Mouse (Mus musculus) liver, embryonic 16.5 days (tissue): Measurements from ENCODE around the gene Npcd. TPM values are rescaled to one million over a fixed set of nuclear protein-coding genes. Genes with fewer than 3 reads are reported as not detected.

Source experiments
- ATAC-seq: fragments of 200-750 bp; cut with Nextera tagmentation; 2 replicates; pipeline ENCODE4 v1.8.0; 2017; ENCODE audit warnings: low read depth, mild to moderate bottlenecking, moderate number of reproducible peaks, moderate library complexity
- H3K27ac ChIP-seq: fragments of 300-500 bp; sonication (generic); 2 replicates; pipeline ENCODE4 v1.5.1; 2014; ENCODE audit warnings: mild to moderate bottlenecking, low read length
- H3K27me3 ChIP-seq: fragments of 300-500 bp; sonication (generic); 2 replicates; pipeline ENCODE4 v1.6.1; 2014; ENCODE audit warnings: low read depth, low read length, mixed read lengths; ENCODE audit not compliant: control insufficient read depth, insufficient read depth
- H3K36me3 ChIP-seq: fragments of 300-500 bp; sonication (generic); 2 replicates; pipeline ENCODE4 v1.6.1; 2014; ENCODE audit warnings: mild to moderate bottlenecking; ENCODE audit not compliant: control insufficient read depth, insufficient read depth
- H3K4me1 ChIP-seq: fragments of 300-500 bp; sonication (generic); 2 replicates; pipeline ENCODE4 v1.6.1; 2014; ENCODE audit warnings: low read depth, low read length, mixed read lengths; ENCODE audit not compliant: control insufficient read depth
- H3K4me2 ChIP-seq: fragments of 300-500 bp; sonication (generic); 2 replicates; pipeline ENCODE4 v1.6.1; 2014; ENCODE audit warnings: low read depth, low read length, mixed read lengths
- H3K4me3 ChIP-seq: fragments of 300-500 bp; sonication (generic); 2 replicates; pipeline ENCODE4 v1.5.1; 2014; ENCODE audit warnings: low read depth, mild to moderate bottlenecking, low read length
- H3K9ac ChIP-seq: fragments of 300-500 bp; sonication (generic); 2 replicates; pipeline ENCODE4 v1.6.1; 2014; ENCODE audit warnings: low read depth, low read length
- H3K9me3 ChIP-seq: fragments of 300-500 bp; sonication (generic); replicated peaks from 2 replicates; pipeline ENCODE4 v1.6.1; 2016; ENCODE audit warnings: low read length; ENCODE audit not compliant: control insufficient read depth
- WGBS: fragments of 180-500 bp; shearing (Covaris S2); extraction: QIAGEN DNeasy Blood & Tissue Kit; methylation state at CpG from one replicate; pipeline ENCODE4 v1.1.7; 2014; ENCODE audit not compliant: insufficient replicate concordance; 5-methylcytosine and 5-hydroxymethylcytosine counted together
- polyA plus RNA-seq: library from polyadenylated mRNA; unstranded; fragments of >200 nt; fragmentation: Nextera tagmentation; extraction: Ambion mirVana; gene quantifications from 2 replicates; pipeline ENCODE4 v1.2.1, GENCODE M21; 2015

The Npcd gene
- polyA plus RNA-seq, 1 experiment from 2014 or later = not detected

DNA sequence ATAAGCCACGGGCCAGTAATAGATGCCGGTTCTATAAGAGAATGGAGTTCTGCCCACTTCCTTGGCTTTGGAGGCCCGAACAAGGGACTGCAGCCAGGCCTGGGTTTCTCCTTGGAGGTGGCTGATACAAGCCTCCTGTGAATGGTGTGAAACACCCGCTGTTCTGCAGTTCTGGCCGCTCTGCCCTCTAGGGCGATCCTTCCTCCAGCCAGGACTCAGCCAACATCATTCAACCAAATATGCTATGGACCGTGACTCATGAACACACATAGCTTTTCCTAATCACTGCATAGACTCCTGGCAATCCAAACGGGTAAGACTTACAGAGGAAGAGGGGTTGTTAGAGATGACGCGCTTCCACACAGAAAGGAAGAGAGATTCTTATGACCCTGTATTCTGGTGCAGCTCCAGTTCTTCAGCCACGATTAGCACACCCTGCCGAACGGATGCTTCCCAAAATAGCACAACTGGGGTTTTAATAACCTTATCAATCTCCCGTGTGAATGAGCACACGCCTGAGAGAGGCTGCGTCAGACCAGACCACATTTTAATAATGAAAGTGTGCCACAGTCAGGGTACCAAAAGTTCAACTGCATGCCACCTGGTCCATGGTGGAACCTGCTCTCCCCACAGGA is 66.6 kb downstream of the Npcd start:
- ATAC-seq = no peak
- 57% methylated on average over 16 of the region's 16 CpGs for WGBS
- H3K27ac ChIP-seq = no peak overlapping the region
- H3K9me3 ChIP-seq = no peaks in the 10 kb centered on the region
- no peak overlapping the region for H3K4me2 ChIP-seq
- H3K4me3 ChIP-seq = no peak overlapping the region
- H3K27me3 ChIP-seq = no peaks in the 10 kb centered on the region
- H3K4me1 ChIP-seq = no peaks in the 10 kb centered on the region; the same call in 1 of the 2 replicates
- no peak overlapping the region for H3K9ac ChIP-seq
- H3K36me3 ChIP-seq = no peaks in the 10 kb centered on the region

DNA sequence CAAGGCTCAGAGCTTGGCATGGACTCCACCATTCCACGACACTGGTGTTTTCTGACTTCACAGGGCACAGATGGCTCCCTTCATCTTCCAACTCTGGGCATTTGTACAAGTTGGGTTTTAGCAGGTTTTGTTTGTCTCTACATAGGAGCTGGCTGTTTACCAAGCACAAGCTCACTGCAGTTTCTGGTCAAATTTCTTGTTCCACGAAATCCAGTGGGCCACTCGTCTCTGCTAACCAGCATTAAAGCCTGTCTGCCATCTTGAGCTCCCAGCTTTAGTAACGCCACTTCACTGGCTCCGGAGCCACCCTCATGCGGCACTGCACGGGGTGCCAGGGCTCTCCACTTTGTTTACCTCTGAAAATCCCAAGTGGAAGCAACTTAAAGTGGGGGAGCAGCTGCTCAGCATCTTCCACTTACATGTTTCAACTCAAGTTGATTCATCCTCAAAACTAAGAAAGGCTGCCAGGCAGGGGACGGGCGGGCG is 67.4 kb downstream of the Npcd start:
- Histone ChIP-seq H3K4me2 (no peak overlapping the region), H3K4me1 (no peaks in the 10 kb centered on the region; the same call in 1 of the 2 replicates), H3K9me3 (no peaks in the 10 kb centered on the region), H3K4me3 (no peak overlapping the region), H3K27ac (no peak overlapping the region), H3K9ac (no peak overlapping the region), H3K27me3 (no peaks in the 10 kb centered on the region), H3K36me3 (no peaks in the 10 kb centered on the region)
- ATAC-seq = no peak
- WGBS = 77% methylated on average over 10 of the region's 10 CpGs

DNA sequence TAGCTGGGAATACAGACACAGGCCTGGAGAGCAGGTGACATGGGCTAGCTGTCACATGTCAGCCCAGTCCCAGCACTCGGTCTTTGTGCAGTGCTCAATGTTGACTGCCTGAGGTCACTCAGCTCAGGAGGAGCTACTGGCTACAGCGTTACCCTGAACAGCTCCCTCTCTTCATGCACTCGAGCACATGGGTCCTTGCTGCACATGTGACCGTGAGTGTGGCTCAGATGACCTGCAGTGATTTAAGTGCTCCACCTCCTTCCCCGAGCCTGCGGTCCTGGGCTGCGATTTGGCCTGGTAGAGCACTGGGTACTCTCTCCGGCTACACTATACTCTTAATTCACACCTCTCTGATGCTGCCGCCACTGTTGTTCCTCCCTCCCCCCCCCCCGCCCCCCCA is 67.9 kb downstream of the Npcd start:
- no peaks in the 10 kb centered on the region for H3K27me3 ChIP-seq
- ATAC-seq = no peak
- no peaks in the 10 kb centered on the region for H3K9me3 ChIP-seq
- no peaks in the 10 kb centered on the region for H3K36me3 ChIP-seq
- WGBS = 58% methylated on average over 9 of the region's 10 CpGs
- no peak overlapping the region for H3K4me3 ChIP-seq
- H3K4me2 ChIP-seq = no peak overlapping the region
- no peak overlapping the region for H3K27ac ChIP-seq
- H3K9ac ChIP-seq = no peak overlapping the region
- no peaks in the 10 kb centered on the region; the same call in 1 of the 2 replicates for H3K4me1 ChIP-seq

DNA sequence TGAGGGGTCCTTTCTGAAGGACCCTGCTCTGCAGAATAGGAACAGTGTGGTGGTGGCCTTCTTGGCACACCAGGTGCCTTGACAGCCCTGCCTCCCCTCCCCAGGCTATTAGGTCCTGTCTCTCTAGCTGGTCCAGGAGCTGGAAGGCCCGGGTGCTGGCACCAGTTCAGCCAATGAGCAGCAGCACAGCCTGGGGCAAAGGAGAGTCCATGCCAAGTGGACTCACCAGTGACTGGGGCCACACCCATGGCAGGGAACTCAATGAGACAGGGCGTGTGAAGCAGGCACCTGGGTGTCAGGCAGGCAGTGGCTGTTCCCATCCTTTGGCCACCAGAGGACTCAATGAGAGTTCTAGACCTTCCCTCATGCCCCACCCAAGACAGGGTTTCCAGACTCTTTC is 68.7 kb downstream of the Npcd start:
- H3K9ac ChIP-seq = no peak overlapping the region
- no peak overlapping the region for H3K4me3 ChIP-seq
- no peak overlapping the region for H3K27ac ChIP-seq
- no peak overlapping the region for H3K4me2 ChIP-seq
- H3K36me3 ChIP-seq = no peaks in the 10 kb centered on the region
- ATAC-seq = no peak
- H3K4me1 ChIP-seq = no peaks in the 10 kb centered on the region; the same call in 1 of the 2 replicates
- H3K9me3 ChIP-seq = no peaks in the 10 kb centered on the region
- WGBS = 53% methylated on average over 2 of the region's 2 CpGs
- H3K27me3 ChIP-seq = no peaks in the 10 kb centered on the region

DNA sequence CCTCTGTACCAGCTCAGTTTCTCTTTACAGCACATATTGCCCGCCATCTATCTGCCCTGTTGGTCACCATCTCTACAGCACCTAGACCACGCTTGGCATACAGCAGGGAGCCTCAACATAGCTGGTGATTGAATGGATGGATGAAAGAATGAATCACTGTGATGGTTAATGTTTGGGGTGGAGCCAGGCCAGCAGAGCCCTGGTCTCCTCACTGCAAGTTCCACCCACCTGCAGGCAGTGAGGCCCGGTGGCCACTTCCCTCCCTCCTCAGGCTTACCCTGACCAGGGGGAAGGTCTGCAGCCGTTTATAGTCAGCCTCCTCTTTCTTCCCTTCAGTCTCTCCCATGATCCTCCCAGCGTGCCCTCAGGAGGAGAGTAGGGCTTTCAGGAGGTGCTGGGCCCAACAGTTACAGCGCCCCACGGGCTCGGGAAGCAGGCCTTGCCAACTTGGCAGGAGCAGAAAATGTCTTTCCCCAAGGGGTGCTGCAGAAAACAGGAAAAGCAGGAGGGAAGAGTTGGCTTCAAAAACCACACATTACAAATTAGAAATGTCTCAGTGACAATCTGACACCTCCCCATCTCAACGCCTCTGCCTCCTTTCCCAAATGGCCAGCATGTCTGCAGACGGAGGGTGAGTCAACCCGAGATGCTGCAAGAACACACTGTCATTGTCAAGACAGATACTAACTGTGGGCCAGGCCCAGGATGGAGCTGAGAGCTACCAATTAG is 69.3 kb downstream of the Npcd start:
- no peak for ATAC-seq
- no peak overlapping the region for H3K4me3 ChIP-seq
- H3K9ac ChIP-seq = no peak overlapping the region
- 68% methylated on average over 11 of the region's 11 CpGs for WGBS
- H3K27ac ChIP-seq = no peak overlapping the region
- H3K9me3 ChIP-seq = no peaks in the 10 kb centered on the region
- no peaks in the 10 kb centered on the region for H3K27me3 ChIP-seq
- H3K4me1 ChIP-seq = no peaks in the 10 kb centered on the region; the same call in 1 of the 2 replicates
- no peaks in the 10 kb centered on the region for H3K36me3 ChIP-seq
- H3K4me2 ChIP-seq = no peak overlapping the region

DNA sequence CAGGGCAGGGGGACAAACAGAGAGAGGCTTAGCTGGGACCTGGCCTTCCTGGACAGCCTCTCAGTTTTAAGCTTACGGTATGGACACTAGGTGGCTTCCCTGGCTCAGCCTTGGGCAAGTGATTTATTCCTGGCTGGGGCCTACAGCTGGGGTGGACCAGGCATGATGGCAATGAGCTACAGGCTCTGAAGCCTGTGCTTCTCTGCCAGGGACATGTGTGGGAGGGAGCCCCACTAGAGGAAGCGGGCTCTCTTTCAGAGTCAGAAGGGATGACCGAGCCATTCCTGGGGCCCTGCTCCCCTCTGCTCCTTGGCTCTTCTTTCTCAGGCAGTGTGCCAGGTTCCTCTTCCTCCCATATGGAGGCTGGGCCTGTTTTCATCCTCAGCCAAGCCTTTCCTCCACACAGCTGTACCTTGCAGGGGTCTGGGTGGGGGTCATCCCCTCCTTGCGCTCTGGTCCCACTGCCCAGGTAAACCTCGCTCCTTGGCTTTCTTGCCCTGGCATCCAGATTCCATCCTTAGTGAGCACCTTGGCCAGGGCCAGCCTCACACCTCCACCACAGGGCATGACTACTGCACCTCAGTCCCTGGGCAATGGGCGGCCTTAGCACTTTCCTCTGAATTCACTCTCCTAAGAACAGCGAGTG is 70.3 kb downstream of the Npcd start:
- H3K36me3 ChIP-seq = no peaks in the 10 kb centered on the region
- 77% methylated on average over 7 of the region's 7 CpGs for WGBS
- ATAC-seq = no peak

DNA sequence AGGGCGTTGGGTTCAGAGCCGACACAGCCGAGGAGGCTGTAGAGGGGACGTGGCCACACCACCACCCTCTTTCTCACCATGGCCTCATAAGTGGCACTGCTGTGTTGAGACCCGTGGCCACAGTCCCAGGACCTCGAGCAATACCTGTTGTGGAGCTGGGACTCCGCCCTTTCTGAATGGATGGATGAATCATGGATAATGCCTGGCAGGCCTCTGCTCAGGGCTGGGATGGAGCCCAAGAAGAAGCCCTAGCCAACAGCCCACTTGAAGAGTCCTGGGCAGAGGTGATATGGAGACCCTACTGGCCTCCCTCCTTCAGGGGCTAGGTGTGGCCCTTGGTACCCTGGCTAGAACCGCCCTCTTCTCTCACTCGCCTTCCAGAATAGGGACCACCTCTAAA is 71.0 kb downstream of the Npcd start:
- 72% methylated on average over 9 of the region's 9 CpGs for WGBS
- ATAC-seq = no peak
- H3K4me1 ChIP-seq = no peaks in the 10 kb centered on the region

More for the DNA sequence above, 70.3 kb downstream of the Npcd start:
- no peak overlapping the region for H3K4me2 ChIP-seq
- H3K4me1 ChIP-seq = no peaks in the 10 kb centered on the region; the same call in 1 of the 2 replicates
- H3K9me3 ChIP-seq = no peaks in the 10 kb centered on the region
- H3K9ac ChIP-seq = no peak overlapping the region
- H3K27ac ChIP-seq = no peak overlapping the region
- no peaks in the 10 kb centered on the region for H3K27me3 ChIP-seq
- no peak overlapping the region for H3K4me3 ChIP-seq

DNA sequence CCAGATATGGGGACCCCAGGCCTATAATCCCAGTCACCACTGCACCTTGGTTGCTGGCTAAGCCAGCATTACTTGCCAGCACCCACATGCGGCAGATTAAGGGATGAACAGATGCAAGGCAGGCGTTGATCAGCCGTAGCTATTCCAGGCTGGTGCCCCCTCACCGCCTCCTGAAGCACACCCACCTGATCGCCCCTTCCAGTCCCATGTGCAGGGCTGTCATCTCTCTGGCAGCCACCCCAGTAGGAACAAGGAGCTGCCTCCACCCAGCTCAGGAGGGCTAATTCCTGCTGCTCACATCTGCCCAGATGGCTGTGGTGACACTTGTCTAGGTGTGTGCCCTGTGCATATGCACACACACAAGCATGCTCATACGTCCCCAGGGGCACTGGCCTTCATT is 73.1 kb downstream of the Npcd start:
- Histone ChIP-seq H3K27me3 (no peaks in the 10 kb centered on the region), H3K4me1 (no peaks in the 10 kb centered on the region), H3K4me2 (no peak overlapping the region), H3K9me3 (no peaks in the 10 kb centered on the region), H3K4me3 (no peak overlapping the region), H3K9ac (no peak overlapping the region), H3K27ac (no peak overlapping the region), H3K36me3 (no peaks in the 10 kb centered on the region)
- ATAC-seq = no peak
- WGBS = 67% methylated on average over 6 of the region's 6 CpGs

More for the DNA sequence above, 71.0 kb downstream of the Npcd start:
- Histone ChIP-seq H3K9me3 (no peaks in the 10 kb centered on the region), H3K4me2 (no peak overlapping the region), H3K27me3 (no peaks in the 10 kb centered on the region), H3K4me3 (no peak overlapping the region), H3K36me3 (no peaks in the 10 kb centered on the region), H3K27ac (no peak overlapping the region), H3K9ac (no peak overlapping the region)

DNA sequence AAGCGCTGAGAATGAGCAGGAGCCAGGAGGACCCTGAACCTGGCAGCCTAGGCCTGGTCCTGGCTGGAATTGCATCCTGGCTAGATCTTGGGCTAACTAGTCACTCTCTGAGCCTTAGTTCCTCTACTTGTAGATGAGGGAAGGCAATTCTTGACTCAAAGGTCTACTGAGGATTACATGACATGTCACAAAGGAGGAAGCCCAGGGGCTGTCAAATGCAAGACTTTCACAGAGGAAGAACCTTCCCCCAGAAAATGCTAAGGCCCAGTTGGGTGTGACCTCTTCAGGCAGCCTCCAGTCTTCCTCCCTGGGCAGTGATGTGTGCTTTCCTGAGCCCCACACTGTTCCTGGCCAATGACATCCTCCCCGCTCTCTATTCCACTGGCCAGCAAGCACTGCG is 76.9 kb downstream of the Npcd start:
- Histone ChIP-seq H3K4me2 (no peak overlapping the region), H3K27ac (peak overlapping the region; percentile 55; the same call in 1 of the 2 replicates), H3K9ac (no peak overlapping the region), H3K9me3 (no peaks in the 10 kb centered on the region), H3K27me3 (no peaks in the 10 kb centered on the region), H3K36me3 (no peaks in the 10 kb centered on the region), H3K4me3 (no peak overlapping the region), H3K4me1 (no peaks in the 10 kb centered on the region)
- ATAC-seq = peak; percentile 20; the same call in 1 of the 2 replicates
- 58% methylated on average over 3 of the region's 3 CpGs for WGBS
